Mouse (Mus musculus) retina, embryonic 14.5 days (tissue): ENCODE data around the gene Rad50.

Experiments used
- DNase-seq: peaks from one replicate; pipeline ENCODE4 v3.0.0-alpha.2; 2015; ENCODE audit warnings: low spot score

Rad50 gene

DNA sequence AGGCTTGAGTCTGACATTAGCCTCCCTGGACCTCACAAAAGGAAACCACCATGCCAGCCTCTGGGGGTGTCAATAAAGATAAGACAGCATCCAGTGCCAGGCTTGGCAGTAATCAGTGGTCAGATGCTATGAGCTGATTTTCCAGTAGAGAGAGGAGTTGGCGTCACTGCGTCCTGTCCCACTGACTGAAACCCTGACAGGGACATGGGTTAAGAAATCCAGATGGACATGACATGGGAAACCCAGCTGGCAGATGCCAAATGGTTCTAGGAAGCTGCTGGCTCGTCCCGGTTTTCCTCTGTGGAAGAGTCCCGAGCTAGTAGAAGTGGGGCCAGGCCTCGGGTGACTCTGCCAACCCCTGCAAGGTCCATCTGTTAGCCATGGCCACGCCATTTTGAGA lies 73.5 kb downstream of the Rad50 start:
- DNase-seq = no peak

DNA sequence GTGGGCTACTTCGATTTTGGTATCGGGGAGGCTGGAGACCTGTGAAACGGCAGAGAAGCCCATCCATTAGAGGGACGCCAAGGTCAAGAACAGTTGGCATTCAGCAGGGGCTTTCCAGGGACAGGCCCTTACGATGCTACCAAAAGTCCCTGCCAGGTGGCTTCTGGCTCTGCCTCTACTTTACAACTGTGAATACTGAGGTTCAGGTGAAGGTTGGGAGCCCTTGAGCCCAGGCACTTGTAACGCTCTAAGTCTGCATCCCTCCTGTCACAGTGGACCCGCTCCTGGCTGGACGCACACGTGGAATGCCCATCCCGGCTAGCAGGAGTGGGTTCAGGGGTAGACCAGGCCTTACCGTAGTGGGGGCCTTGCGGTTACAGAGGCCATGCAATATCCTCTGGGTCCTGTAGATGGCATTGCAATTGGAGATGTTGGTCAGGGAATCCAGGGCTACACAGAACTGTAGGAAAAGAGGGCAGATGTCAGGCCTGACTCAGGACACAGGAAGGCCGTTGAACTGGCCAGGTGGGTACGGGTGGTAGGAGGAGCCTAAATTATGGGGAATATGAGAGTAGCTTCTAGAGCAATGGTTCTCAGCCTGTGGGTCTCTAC lies 74.9 kb downstream of the Rad50 start:
- peak; percentile 73 for DNase-seq

DNA sequence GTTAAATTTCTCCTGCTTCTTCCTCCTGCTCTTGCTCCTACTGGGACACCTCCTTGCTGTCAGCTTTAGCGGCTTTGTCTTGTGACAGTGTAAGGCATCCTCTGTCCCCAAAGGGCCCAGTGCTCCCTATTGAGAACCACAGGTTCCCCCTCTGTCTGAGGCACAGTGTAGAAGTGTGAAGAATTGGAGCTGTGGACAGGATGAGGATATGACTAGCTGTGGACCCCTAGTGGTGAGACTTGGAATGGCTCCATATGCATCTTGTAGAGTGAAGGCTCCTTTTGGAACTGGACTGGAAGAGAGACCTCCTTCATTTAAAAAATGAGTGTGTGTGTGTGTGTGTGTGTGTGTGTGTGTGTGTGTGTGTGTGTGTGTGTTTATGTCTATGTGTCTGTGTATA lies 79.3 kb downstream of the Rad50 start:
- DNase-seq = peak; percentile 95

DNA sequence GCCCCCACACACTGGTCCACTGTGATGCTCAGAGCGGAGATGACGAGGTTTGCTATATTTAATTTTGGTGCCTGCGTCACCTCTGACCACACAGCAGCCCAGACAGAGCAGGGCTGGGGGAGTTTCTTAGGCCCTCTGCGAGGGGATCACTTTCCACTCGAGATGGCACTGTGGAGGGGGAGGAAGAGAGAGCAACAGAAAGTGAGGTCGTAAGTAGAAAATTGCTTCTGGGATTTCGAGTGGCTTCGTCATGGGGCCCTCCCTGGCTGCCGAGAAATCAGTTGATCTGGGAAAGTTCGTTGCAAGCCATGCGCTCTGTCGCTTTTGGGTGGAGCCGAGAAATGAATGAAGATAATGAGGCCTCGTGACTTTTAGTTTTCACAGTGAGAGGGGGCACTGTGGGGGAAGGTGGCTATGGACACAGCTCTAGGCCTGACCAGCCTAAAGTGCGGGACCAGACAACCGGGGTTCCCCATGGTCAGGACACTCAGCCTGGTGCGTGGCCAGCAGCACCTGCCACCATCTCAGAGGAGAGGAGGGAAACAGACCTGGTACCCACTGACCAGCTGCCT lies 80.2 kb downstream of the Rad50 start:
- DNase-seq = no peak

DNA sequence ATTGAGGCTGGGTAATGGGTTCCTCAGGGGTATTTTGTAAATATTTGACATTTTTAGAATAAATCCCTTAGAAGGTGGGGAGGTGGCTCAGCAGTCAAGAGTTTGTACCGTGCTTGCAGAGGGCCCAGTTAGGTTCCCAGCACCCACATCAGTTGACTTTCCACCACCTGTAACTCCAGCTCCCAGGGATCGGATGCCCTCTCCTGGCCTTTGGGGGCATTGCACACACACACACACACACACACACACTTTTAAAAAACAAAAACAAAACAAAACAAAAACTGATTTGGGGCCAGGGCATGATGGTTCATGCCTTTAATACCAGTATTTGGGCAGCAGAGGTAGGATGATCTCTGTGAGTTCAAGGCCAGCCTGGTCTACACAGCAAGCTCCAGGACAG lies 83.0 kb downstream of the Rad50 start:
- DNase-seq = no peak

DNA sequence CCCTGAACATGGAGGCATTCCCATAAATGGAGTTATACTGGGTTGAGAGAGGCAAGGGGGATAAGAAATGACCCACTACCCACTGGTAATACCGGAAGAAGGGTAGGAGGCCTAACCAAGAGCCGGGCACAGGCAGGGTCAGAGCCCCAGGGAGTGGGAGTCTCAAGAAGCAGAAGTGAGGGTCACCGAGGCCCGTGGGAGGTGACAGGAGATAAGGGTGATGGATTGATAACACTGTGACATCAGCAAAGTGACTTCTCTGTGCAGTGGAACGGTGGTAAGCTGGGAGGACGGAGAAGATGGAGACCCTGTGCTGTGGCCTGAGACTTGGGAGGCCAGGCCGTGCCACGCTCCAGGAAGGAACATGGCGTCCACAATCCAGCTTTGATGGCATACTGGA lies 83.5 kb downstream of the Rad50 start:
- no peak for DNase-seq

DNA sequence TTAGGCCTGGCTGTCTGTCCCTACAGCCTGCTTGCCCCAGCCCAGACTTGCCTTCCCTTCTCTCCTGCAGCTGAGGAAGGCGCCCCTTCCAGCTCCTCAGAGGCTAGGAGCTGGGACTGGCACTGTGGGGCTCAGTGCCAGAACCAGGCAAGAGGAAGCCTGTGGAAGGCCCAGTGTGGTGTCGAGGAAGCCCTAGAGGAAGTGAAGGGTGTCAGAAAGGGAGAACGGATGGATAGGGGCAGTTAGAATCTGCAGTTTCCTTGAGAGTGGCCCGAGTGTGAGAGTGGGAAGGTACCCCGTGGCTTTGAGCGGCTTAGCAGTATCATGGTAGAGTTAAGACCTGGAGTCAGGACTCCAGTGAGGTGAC lies 84.7 kb downstream of the Rad50 start:
- DNase-seq = no peak

DNA sequence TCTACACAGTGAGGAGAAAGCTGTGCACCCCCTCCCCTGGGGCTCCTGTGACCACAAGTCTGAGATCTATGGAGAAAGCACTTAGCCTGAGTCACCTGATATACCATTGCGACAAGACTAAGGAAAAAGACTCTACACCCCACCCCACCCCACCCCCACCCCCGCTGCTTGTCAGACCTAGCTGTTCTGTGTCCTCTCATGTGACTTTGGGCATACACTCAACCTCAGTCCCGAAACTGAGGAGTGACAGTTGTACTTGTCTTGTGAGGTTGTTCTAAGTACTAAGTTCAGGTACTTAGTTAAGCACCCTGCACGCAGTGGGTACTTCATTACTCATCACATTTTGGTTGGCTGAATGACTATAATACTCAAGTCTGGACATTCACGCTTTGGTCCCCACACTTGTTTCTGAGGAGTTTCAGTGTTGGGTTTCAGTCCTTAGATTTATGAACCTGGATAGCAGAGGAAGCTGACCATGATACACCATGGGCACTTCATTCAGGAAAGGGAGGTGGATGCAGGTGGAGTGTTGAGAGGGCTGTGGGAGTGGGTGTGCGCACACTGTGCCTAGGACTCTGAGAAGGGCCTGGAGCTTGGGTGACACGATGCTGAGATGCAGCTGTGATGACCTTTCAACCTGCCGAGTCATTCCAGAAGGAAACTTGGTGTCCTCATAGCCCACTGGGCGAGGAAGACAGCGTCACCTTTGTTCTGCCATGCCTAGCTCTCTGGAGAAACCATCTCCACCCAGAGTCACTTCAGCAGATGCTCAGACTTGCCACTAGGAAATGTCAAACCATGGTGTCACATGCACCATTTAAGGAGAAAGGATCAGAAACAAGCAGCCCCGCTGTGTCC lies 85.3 kb downstream of the Rad50 start:
- DNase-seq = no peak

DNA sequence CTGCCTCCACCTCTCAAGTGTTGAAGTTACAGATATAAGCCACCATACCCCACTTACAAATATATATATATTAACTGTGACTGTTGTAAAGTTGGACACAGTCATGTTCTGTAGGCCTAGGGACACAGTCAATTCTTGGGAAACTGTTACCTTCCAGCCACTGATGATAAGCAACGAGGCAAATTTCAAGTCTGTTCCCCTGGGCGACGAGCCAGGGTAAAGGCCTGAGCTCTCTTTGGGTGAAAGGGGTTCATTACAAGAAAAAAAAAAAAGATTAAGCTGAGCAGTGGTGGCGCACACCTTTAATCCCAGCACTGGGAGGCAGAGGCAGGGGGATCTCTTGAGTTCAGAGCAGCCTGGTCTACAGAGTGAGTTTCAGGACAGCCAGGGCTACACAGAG lies 87.0 kb downstream of the Rad50 start:
- no peak for DNase-seq

DNA sequence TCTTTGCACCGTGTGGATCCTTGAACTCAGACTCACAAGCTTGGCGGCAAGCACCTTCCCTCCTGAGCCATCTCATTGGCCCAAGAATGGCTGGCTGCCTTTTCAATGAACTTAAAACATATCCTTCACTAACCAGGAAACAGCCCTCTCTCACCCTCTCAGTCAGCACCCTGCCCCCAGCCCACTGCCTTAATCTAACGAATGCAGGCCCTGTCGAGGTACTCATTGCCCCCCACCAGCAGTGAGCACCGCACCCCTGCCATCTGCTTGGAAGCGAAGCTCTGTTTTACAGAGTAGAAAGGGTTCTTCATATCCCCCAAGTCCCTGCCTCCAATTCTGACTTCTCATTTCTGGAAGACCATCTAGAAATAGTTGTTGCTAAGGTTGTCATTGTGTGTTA lies 87.7 kb downstream of the Rad50 start:
- no peak for DNase-seq

DNA sequence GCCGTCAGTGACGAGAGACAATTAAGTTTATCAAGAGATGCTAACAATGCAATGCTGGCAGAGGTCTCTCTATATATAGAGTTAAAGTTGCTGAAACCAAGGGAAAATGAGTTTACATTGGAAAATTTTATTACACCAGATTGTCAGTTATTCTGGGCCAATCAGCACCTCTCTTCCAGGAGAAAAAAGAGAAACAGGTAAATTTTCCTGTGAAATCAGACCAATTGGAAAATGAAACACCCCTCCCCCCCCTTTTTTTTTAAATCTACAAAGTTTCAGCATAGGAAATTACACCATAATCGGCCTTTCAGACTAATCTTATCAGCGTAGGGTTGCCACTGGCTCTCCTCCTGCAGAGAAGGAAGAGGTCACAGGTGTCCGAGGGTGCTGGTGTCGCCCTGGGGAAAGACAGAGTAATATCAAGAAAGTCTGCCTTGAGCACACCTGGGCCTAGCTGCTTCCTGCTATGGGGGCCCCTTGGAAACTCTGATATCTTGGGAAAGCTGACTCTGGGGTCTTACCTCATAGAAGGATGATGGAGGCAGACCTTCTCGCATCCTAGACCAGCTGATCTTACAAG lies 88.4 kb downstream of the Rad50 start, which contains the start of gene Il4:
Il4 (minus strand) TSS at position 51 of the 580 bp plus-strand sequence.
- DNase-seq = no peak

DNA sequence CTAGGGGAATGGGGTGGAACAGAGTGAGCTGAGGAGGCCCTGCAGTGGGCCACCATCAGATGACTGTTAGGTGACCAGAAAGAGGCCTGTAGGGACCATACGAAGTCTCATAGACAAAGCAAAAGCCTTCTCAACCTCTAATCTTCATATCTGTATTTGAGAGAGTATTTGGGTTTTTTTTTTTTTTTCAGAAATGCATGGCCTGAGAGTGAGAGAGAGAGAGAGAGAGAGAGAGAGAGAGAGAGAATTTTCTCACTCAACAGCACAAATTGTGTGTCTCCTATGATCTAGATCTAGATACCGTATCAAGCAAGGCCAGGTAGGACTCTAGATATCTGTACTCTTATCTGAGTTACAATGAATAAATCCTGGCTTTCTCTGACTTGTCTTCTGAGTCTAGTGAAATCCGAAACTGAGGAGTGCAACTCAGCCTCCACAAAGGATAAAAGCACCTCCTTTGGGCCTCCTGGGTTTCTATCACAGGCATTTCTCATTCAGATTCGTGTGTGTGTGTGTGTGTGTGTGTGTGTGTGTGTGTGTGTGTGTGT lies 89.5 kb downstream of the Rad50 start:
- no peak for DNase-seq

DNA sequence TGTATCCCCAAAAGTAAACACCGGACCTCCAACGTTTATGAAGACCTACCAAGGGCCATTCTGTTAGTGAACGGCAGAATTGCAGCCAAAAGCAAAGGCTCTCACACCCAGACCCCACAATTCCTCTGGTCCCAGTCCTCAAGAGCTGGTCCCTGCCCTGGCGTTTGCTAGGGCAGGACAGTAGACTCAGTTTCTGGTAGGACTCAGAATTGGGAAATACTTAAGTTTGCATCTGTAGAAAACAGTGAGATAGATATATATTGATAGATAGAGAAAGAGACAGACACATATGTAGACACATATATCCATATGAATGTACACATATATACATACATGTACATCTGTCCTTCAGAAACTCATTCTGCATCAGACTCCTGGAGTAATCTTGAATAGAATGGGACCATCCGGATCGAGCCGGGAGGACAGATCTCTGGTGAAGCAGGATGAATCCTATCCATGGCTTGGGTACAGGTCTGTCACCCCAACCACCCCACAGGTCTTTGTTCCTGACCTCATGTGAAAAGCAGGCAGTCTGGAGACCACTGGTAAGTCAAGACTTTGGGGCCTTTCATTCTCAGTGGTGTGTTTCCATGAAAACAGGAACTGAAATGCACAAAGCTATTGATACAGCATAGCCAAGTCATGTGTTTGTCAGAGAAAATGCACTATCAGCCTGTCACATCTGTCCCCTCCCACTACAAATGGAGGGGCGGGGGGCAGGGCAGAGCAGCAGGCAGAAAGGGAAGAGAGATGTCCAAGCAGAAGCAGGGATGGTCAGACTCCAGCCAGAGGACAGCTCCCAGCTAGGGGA lies 90.2 kb downstream of the Rad50 start:
- no peak for DNase-seq

DNA sequence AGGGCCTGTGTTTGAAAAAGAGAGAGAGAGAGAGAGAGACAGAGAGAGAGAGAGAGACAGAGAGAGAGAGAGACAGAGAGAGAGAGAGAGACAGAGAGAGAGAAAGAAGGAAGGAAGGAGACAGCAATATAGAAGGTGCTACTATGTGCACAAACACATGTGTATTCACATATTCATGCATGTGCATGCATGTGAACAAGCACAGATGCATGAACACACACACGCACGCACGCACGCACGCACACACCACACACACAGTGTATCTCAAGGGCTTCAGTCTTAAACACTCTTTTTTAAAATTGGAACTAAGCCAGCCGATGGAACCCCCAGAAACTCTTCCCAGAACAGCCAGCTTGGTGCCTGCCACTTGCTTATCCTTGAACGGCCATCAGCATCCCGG lies 91.5 kb downstream of the Rad50 start:
- DNase-seq = no peak

DNA sequence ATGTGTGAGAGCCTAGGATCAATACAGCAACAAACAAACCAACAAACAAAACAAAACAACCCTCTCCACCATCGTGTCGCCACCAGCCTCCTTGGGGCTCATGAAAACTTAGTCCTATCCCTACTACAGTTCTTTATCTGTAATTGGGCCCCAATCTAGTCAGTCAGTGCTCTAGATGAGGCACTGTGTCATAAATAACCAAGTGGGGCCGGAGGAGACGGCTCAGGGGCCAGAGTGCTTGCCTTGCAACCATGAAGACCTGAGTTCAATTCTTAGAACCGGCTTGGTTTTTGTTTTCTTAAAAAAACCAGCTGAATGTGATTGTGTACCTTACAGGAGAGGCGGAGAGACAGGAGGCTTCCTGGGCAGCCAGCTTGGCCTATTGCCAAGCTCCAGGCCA lies 91.9 kb downstream of the Rad50 start:
- no peak for DNase-seq

DNA sequence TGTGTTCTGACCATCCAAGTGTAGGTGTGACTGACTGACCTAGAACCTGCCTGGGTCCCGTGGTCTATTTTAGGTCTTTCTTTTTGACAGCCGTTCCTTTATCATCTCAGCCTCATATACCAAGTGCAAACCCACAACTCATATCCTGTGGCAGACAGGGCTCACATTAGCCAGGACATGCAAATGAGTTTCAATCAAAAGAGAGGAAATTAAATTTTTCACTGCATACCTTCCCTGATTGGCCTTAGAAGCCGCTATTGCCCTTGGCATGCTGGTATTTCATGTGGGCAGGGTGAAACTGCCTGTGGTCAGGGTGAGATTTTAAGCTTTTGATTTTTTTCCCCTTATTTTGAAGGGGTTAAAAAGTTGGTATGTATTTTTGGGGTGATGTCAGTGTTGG lies 97.4 kb downstream of the Rad50 start:
- no peak for DNase-seq

DNA sequence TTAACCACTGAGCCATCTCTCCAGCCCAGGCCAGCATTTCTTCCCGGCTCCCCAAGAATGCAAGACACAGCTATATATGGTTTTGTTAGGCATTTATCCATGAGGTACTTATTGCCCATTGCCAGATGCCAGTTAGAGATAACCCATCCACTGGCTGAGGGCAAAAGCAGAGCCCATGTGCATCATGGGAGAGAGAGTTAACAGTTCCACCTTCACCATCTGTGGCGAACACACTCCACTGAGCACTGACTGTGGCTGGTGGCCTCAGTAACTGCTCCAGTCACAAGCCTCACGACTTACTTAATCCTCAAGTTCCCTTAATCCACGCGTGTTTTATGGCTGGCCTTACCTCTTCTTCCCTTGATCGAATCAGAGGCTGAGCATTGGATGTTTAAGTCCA lies 97.9 kb downstream of the Rad50 start:
- DNase-seq = no peak

DNA sequence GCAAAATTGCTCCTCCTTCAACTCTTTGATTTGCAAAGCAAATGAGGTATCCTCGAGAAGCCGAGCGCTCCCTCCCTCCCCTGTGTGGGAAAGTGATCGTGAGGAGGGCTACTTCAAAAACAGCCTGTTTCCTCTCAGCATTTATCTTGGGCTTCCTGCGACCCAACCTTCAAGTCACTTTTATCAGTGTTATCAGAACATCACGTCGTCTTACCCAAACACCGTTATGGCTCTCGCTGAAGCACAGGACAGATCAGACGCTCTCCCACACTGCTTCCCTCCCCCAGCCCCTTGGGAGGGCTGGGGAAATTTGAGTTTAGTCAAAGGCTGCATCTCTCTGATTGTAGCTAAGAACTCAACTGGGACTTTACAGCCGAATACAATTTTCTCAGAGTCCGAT lies 101.5 kb downstream of the Rad50 start:
- no peak for DNase-seq

DNA sequence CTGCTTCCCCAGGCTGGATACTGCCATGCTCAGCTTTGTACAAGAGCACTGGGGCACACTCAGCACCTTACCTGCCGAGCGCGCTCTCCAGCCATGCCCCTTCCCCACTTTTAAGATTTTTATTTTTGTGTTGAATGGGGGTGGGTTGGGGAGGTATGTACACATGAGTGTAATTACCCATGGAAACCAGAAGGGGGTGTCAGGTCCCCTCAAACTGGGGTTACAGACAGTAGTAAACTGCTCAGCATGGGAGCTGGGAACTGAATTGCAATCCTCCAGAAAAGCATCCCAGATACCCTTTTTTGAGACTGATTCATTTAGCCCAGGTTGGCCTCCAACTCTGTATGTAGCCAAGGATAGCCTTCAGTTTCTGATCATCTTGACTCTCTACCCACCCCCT lies 102.1 kb downstream of the Rad50 start:
- DNase-seq = no peak
